Mouse (Mus musculus) heart, embryonic 12.5 days (tissue): ENCODE results near the gene Acot11. TPM values are rescaled to one million over a fixed set of nuclear protein-coding genes. Genes with fewer than 3 reads are reported as not detected.
A peak's percentile ranks its signal among the peaks of the same experiment; 100 is the strongest.

ENCODE experiments used
- ATAC-seq: fragments of 200-750 bp; cut with Nextera tagmentation; 2 replicates; pipeline ENCODE4 v1.8.0; 2017; ENCODE audit warnings: moderate TSS enrichment, moderate library complexity; ENCODE audit not compliant: insufficient number of reproducible peaks, low FRiP score
- H3K27ac ChIP-seq: fragments of 300-500 bp; sonication (generic); 2 replicates; pipeline ENCODE4 v1.5.1; 2016; ENCODE audit warnings: mild to moderate bottlenecking, moderate library complexity; ENCODE audit not compliant: poor library complexity, severe bottlenecking
- H3K27me3 ChIP-seq: fragments of 300-500 bp; sonication (generic); replicated peaks from 2 replicates; pipeline ENCODE4 v1.6.1; 2016; ENCODE audit warnings: mild to moderate bottlenecking, moderate library complexity
- H3K36me3 ChIP-seq: fragments of 300-500 bp; sonication (generic); 2 replicates; pipeline ENCODE4 v1.6.1; 2016; ENCODE audit warnings: mild to moderate bottlenecking, moderate library complexity
- H3K4me1 ChIP-seq: fragments of 300-500 bp; sonication (generic); replicated peaks from 2 replicates; pipeline ENCODE4 v1.6.1; 2016; ENCODE audit warnings: mild to moderate bottlenecking
- H3K4me2 ChIP-seq: fragments of 300-500 bp; sonication (generic); 2 replicates; pipeline ENCODE4 v1.6.1; 2016; ENCODE audit warnings: mild to moderate bottlenecking, moderate library complexity
- H3K4me3 ChIP-seq: fragments of 300-500 bp; sonication (generic); 2 replicates; pipeline ENCODE4 v1.5.1; 2016; ENCODE audit warnings: mild to moderate bottlenecking
- H3K9ac ChIP-seq: fragments of 300-500 bp; sonication (generic); 2 replicates; pipeline ENCODE4 v1.6.1; 2016; ENCODE audit warnings: mild to moderate bottlenecking, moderate library complexity
- H3K9me3 ChIP-seq: fragments of 300-500 bp; sonication (generic); replicated peaks from 2 replicates; pipeline ENCODE4 v1.6.1; 2016; ENCODE audit warnings: mild to moderate bottlenecking, moderate library complexity
- WGBS: fragments of 180-500 bp; shearing (Covaris S2); methylation state at CpG from one replicate; pipeline ENCODE4 v1.1.7; 2016; 5-methylcytosine and 5-hydroxymethylcytosine counted together
- polyA plus RNA-seq: library from polyadenylated mRNA; unstranded; fragments of >200 nt; fragmentation: Nextera tagmentation; extraction: Ambion mirVana; gene quantifications from 2 replicates; pipeline ENCODE4 v1.2.1, GENCODE M21; 2016

Gene Acot11
- polyA plus RNA-seq, 1 experiment from 2014 or later = 5.6 TPM

DNA sequence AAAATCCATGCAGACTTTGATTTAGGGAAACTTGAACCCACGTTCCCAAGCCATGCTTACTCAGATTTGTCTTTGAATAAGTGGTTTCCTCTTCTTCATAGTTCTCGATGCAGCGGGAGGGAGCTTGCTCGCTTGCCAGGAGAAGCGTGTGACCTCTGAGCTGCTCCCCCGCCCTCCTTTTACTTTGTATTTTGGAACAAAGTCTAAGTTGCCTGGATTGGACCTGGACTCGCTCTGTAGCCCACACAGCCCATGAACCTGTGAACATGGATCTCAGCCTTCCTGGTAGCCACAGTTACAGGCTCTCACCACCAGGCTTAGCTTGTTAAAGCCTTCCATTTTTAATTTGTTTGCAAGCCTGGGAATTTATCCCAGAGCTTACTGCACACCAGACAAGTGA is 74.0 kb downstream of the Acot11 start, which contains the start of gene Mroh7:
Mroh7 (minus strand) TSS at position 112 of the 400 bp plus-strand sequence.
- Histone ChIP-seq H3K36me3 (no peaks in the 10 kb centered on the region), H3K27ac (no peak within 1 kb of the TSS), H3K4me3 (no peak within 1 kb of the TSS), H3K9ac (no peak within 1 kb of the TSS), H3K27me3 (peaks cover 3% of the 10 kb centered on the region), H3K9me3 (no peaks in the 10 kb centered on the region), H3K4me2 (no peak within 1 kb of the TSS), H3K4me1 (no peaks in the 10 kb centered on the region)
- no peak for ATAC-seq
- 75% methylated on average over 7 of the region's 7 CpGs for WGBS

DNA sequence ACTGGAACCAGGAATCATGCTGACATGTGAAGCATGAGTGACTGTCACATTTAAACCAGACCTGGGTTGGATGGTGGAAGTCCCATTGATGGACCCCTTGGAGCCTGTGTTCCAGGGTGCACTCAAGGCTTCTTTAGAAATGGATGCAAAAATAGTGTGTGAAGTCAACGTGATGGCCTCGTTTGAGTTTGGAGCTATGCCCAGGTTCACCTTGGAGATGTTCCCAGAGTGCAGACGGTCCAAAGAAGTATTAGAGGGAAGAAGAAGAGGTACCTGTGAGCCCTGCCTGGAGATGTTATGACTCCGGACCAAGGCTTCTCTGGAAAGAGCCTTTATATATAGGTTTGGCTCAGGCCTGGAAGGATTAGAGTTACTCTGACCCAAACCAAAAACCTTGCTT is 84.2 kb downstream of the Acot11 start:
- 74% methylated on average over 4 of the region's 4 CpGs for WGBS
- ATAC-seq = no peak

DNA sequence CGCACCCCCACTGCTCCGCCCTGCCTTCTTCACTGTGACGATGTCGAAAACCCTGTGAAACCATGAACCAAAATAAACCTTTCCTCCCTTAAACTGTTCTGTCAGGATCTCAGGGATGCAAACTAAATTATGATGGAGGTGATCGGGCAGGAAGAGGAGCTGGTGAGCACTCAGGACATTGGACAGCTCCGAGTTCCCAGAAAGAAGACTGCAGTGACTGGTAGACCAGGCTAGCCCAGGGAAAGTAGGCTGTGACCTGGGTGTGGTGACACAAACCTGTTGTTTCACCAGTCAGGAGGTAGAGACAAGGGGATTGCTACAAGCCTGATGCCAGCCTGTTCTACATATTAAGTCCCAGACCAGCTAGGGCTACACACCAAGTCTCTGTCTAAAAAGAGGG is 91.2 kb downstream of the Acot11 start:
- H3K9ac ChIP-seq = no peak overlapping the region
- peaks cover 38% of the 10 kb centered on the region for H3K27me3 ChIP-seq
- 86% methylated on average over 6 of the region's 6 CpGs for WGBS
- H3K4me1 ChIP-seq = no peaks in the 10 kb centered on the region
- no peaks in the 10 kb centered on the region for H3K36me3 ChIP-seq
- no peak overlapping the region for H3K4me2 ChIP-seq
- no peak for ATAC-seq
- 0 out of 2 replicates have a peak, but pooled peaks cover 5% of the 10 kb centered on the region for H3K9me3 ChIP-seq
- H3K4me3 ChIP-seq = no peak overlapping the region
- H3K27ac ChIP-seq = no peak overlapping the region

More for the DNA sequence above, 84.2 kb downstream of the Acot11 start:
- no peak overlapping the region for H3K4me2 ChIP-seq
- peaks cover 16% of the 10 kb centered on the region; the same call in 1 of the 2 replicates for H3K27me3 ChIP-seq
- H3K4me3 ChIP-seq = no peak overlapping the region
- H3K9me3 ChIP-seq = no peaks in the 10 kb centered on the region
- H3K9ac ChIP-seq = no peak overlapping the region
- H3K27ac ChIP-seq = no peak overlapping the region
- no peaks in the 10 kb centered on the region for H3K4me1 ChIP-seq
- H3K36me3 ChIP-seq = no peaks in the 10 kb centered on the region

DNA sequence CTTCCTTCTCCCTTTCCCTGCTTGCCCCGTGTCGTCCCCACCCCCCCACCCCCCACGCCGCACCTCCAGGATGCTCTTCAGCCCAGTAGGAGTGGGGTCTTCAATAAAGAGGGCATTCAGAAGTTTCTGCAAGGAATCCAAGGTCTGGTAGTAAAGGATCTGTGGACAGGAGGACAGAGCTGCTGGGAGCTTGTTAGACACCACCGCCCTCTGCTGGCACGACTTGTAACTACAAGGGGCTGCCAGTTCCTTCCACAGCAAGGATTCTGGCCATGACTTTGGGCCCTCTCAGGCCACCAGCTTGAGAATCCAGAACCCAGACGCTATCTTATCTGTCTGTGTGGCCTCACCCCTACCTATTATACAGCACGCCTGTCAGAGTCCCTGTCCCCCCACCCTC is 96.4 kb downstream of the Acot11 start:
- Histone ChIP-seq H3K27ac (no peak overlapping the region), H3K9me3 (0 out of 2 replicates have a peak, but pooled peaks cover 5% of the 10 kb centered on the region), H3K9ac (peak overlapping the region; percentile 25; the same call in 1 of the 2 replicates), H3K4me1 (peaks cover 10% of the 10 kb centered on the region; the same call in 1 of the 2 replicates), H3K36me3 (no peaks in the 10 kb centered on the region), H3K4me2 (peak overlapping the region; percentile 58), H3K27me3 (peaks cover 23% of the 10 kb centered on the region; the same call in 1 of the 2 replicates), H3K4me3 (no peak overlapping the region)
- 1% methylated on average over 8 of the region's 8 CpGs for WGBS
- 0 out of 2 replicates have a peak, but pooled peaks have one; percentile 63 for ATAC-seq

DNA sequence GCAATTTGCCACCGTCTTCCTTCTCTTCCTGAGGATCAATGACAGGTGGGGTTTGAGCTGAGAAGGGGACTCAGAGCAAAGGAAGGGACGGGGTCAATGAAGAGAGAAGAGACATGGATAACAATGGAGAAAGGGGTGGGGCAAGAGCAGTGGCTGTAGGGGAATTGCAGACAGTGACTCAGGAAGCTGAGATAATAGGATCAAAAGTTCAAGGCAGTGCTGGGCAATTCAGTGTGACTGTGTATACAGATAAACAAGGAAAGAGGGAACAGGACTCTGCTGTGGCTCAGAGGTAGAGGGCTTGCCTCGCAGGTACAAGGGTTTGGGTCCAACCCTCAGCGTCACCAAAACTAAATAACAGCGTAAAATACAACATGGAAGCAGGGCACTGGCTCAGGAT is 96.8 kb downstream of the Acot11 start:
- Histone ChIP-seq H3K36me3 (no peaks in the 10 kb centered on the region), H3K4me1 (peaks cover 10% of the 10 kb centered on the region; the same call in 1 of the 2 replicates), H3K9me3 (0 out of 2 replicates have a peak, but pooled peaks cover 5% of the 10 kb centered on the region), H3K4me3 (no peak overlapping the region), H3K9ac (peak overlapping the region; percentile 25; the same call in 1 of the 2 replicates), H3K27me3 (peaks cover 27% of the 10 kb centered on the region), H3K4me2 (peak overlapping the region; percentile 58), H3K27ac (no peak overlapping the region)
- peak; percentile 71 for ATAC-seq
- 23% methylated on average over 5 of the region's 5 CpGs for WGBS

DNA sequence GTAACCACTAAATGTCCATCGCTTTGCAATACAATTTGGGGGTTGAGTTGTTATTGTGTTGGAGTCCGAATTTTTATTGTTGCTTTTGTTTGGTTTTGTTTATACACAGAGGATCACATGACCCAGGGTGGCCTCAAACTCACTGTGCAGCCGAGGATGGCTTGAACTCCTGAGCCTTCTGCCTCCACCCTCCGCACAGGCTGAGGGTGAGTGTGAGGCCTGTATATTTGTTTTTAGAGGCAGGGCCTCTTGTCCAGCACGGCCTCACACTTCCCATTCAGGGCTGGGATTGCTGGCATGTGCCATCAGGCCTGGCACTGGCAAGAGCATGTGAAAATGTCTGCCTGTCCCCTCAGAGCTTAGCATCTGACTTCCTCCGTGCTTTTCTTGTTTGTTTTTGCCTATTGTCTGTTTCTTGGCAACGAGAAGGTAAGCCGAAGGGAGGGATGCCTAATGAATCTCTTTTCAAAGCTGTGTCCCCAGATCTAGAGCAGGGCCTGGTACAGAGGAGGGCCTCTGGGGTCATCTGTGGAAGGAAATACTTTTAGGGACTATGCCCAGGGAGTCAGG is 99.6 kb downstream of the Acot11 start:
- Histone ChIP-seq H3K27ac (no peak overlapping the region), H3K36me3 (no peaks in the 10 kb centered on the region), H3K27me3 (peaks cover 35% of the 10 kb centered on the region), H3K4me3 (no peak overlapping the region), H3K9me3 (no peaks in the 10 kb centered on the region), H3K9ac (no peak overlapping the region), H3K4me1 (peaks cover 10% of the 10 kb centered on the region; the same call in 1 of the 2 replicates), H3K4me2 (no peak overlapping the region)
- ATAC-seq = no peak
- 60% methylated on average over 8 of the region's 8 CpGs for WGBS

DNA sequence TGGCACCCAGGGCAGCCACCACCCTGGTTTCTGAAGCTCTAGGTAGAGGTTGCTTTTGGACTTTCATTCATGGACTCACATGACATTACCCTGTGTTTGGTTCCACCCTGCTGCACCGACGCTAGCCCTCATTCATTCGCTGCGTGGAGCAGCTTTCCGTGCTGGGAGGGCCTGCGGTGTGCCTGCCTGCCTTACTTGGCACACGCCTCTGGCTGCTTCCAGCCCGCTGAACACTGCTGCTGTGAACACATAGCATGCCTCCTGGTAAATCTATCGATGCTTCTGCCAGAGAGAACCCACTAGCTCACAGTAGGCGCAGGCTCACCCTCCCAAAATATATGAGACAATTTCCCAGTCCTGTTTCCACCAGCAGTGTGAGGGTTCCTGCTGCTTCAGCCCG is 100.4 kb downstream of the Acot11 start:
- no peak for ATAC-seq
- H3K4me1 ChIP-seq = peaks cover 10% of the 10 kb centered on the region; the same call in 1 of the 2 replicates
- no peaks in the 10 kb centered on the region for H3K36me3 ChIP-seq
- H3K27me3 ChIP-seq = peaks cover 32% of the 10 kb centered on the region
- H3K27ac ChIP-seq = no peak overlapping the region
- H3K9me3 ChIP-seq = no peaks in the 10 kb centered on the region
- 62% methylated on average over 11 of the region's 11 CpGs for WGBS
- H3K9ac ChIP-seq = no peak overlapping the region
- H3K4me2 ChIP-seq = no peak overlapping the region
- no peak overlapping the region for H3K4me3 ChIP-seq

DNA sequence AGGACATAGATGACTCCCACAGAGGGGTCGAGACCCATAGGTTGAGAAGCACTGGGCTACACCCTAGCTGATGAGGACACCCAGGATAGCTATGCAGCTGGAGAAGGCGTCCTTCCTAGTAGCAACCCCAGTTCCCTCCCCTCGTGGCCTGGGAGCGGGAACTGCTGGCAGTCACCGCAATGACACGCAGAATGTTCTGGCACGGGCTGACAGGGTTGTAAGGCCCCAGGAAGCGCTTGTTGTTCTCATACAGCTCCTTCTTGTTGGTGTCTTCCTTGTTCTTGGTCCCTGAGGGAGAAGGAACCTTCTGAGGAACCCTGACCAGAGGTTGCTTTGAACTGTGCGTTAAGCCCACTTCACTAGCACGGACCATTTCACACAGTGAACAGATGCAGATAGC is 100.8 kb downstream of the Acot11 start:
- H3K4me2 ChIP-seq = no peak overlapping the region
- H3K9ac ChIP-seq = no peak overlapping the region
- ATAC-seq = no peak
- H3K9me3 ChIP-seq = no peaks in the 10 kb centered on the region
- no peaks in the 10 kb centered on the region for H3K36me3 ChIP-seq
- WGBS = 74% methylated on average over 10 of the region's 10 CpGs
- peaks cover 10% of the 10 kb centered on the region; the same call in 1 of the 2 replicates for H3K4me1 ChIP-seq
- H3K4me3 ChIP-seq = no peak overlapping the region
- H3K27ac ChIP-seq = no peak overlapping the region
- peaks cover 29% of the 10 kb centered on the region for H3K27me3 ChIP-seq

DNA sequence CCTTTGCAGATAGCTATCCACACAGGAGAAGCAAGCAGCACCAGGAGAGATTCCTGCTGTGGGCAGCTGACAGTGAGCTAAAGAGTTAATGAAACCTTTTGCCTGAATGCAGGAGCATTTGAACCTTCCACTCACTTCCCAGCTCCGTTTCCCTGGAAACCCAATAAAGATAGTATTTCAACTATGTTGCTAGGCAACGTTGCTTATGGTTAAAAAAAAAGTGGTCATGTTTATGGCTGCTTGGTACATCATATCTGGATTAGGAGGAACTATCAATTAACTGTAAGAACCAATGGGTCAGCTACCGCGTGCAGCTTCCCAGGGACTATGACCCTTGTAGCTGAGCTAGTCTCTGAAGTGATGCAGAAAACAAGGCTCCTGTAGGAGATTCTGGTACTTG is 104.0 kb downstream of the Acot11 start:
- 59% methylated on average over 4 of the region's 4 CpGs for WGBS
- Histone ChIP-seq H3K27ac (no peak overlapping the region), H3K9ac (no peak overlapping the region), H3K4me1 (peaks cover 5% of the 10 kb centered on the region; the same call in 1 of the 2 replicates), H3K27me3 (peaks cover 36% of the 10 kb centered on the region), H3K9me3 (no peaks in the 10 kb centered on the region), H3K4me3 (no peak overlapping the region), H3K4me2 (no peak overlapping the region), H3K36me3 (no peaks in the 10 kb centered on the region)
- no peak for ATAC-seq

DNA sequence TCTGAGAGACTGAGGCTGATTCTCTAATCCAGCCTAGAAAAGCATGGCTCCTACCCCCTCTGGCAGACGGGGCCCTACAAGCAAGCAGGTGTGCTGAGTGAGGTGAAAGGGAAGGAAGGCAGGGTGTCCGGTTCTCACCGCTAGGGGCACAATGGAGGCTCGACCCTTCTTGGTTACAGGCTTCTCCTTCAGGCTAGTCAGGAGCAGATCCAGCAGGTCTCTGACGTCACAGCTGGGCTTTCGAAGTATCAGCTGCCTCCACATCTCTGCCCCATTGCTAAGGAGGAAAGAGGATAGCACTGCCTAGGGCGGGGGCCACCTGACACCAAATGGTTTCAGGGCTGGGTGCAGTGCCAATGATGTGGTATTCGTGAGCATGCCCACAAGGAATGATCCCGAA is 104.8 kb downstream of the Acot11 start:
- Histone ChIP-seq H3K4me2 (no peak overlapping the region), H3K4me3 (no peak overlapping the region), H3K36me3 (no peaks in the 10 kb centered on the region), H3K27me3 (peaks cover 42% of the 10 kb centered on the region), H3K9ac (no peak overlapping the region), H3K4me1 (peaks cover 5% of the 10 kb centered on the region; the same call in 1 of the 2 replicates), H3K27ac (no peak overlapping the region), H3K9me3 (no peaks in the 10 kb centered on the region)
- WGBS = 17% methylated on average over 9 of the region's 9 CpGs
- ATAC-seq = 0 out of 2 replicates have a peak, but pooled peaks have one; percentile 16
